Mouse (Mus musculus) cerebellum, adult 11-12 months (tissue): Measurements from ENCODE around the gene Zfp334.

Experiments
- DNase-seq: peaks from one replicate; pipeline ENCODE4 v3.0.0; 2022

Gene Zfp334

GRCm38 (mm10) chr2:165387844-165388495, at the start of gene Zfp334:
Zfp334 (minus strand) TSS chr2:165388259.
- DNase-seq = peak; percentile 94

DNA sequence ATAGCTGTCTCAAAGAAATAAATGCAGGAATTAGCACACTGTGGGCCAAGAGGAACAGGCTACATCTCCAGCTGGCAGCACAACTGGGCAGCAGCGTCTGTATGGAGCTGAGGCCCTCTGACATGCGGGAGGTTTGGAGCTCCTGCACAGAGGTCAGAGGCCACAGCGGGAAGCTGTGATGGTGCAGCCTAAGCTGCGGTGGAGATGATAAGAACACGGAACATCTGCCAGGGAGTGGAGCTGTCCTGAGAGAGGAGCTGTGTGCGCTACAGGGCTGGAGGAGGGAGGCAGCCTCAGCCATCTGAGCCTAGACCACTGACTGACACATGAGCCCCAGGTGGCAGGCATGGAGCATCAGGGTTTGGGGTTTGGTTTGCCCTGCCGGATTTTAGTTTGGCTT, 40.6 kb upstream of the Zfp334 start:
- DNase-seq = no peak

DNA sequence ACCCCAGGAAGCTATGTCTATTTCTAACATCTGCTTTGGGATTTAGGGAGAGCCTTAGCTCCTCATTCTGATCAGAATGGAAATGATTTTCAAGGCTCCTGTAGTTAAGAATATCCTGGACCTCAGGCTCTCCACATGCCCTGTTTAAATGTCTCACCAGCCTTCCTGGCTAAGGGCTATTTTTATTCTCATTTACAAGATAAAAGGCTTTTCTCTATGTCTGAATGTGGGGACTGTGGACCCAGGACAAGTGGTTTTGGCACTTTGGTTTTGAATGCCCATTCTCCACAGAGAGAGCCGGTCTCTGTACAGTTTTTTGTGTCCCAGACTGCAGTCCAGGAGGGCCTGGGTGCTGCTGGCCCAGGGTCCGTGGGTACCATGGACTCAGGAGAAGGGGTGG, 32.1 kb upstream of the Zfp334 start:
- DNase-seq = no peak

DNA sequence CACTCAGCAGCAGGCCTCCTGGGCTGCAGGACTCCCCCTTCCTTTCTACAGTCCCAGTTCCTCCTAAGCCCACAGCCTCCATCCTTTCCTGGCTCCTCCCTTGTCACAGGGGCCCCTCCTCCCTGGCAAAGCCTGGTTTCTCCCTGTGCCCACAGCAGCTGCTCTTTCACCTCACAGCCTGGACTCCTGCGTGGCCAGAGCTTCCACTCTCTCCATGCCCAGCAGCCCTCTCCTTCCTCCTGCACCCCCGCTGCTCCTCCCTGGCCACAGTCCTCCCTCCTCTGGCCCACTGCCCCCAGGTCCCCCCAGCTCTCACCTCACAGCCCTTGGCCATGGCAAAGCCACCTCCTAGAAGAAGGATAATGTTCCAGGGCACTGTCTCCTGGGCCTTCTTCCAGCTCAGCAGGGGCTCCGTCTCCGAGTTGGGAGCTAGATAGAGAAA, 31.6 kb upstream of the Zfp334 start:
- peak; percentile 54 for DNase-seq

GRCm38 (mm10) chr2:165418577-165418976, 30.5 kb upstream of the Zfp334 start:
- DNase-seq = no peak

GRCm38 (mm10) chr2:165417291-165417690, 29.2 kb upstream of the Zfp334 start:
- DNase-seq = peak; percentile 48

- no peak for DNase-seq
These were observed 27.7 kb upstream of the Zfp334 start for GRCm38 (mm10) chr2:165415795-165416194.

- DNase-seq = no peak
These were observed 27.2 kb upstream of the Zfp334 start for GRCm38 (mm10) chr2:165415141-165415721.

- no peak for DNase-seq
These were observed 26.3 kb upstream of the Zfp334 start for GRCm38 (mm10) chr2:165414321-165414720.

DNA sequence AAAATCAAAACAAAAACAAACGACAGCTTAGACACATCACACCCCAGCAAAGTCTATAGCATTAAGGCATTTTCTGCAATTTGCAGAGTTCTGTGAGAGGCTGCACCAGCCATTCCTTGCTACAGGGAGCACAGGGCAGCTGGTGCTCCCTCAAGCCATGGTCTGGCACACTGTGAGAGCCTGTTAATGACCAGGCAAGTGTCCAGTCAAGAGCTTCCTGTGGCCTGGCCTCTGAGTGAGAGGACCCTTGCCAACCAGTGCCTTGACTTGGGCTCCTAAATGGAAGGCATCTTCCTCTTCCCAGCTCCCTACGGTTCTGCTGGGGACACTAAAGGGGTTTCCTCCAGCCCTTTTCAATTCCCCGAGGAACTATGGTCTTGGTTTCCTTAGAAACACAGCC, 25.8 kb upstream of the Zfp334 start:
- DNase-seq = peak; percentile 76

GRCm38 (mm10) chr2:165407700-165408301, 19.7 kb upstream of the Zfp334 start:
- peak; percentile 64 for DNase-seq

DNA sequence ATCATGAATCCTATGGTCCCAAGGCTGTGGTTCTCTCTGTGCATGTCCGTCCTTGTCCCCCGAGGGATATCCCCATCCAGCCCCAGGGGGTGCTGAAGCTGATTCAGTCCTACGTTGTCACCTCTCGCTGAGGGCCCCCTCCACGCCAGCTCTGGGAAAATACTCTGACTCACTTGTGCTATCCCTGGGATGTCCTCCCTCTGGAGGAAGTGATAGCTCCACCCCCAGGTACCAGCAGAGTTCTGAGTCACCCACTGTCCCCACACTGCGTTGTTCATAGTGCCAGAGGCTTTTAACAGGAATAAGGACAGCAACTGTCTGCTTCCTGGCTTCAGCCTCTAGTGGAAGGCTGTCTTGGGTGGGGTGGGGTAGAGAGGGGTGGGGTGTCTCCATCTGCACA, 17.3 kb upstream of the Zfp334 start:
- DNase-seq = no peak

- no peak for DNase-seq
These were observed 16.9 kb upstream of the Zfp334 start for GRCm38 (mm10) chr2:165404951-165405350.

GRCm38 (mm10) chr2:165398164-165398785, 10.2 kb upstream of the Zfp334 start:
- DNase-seq = no peak

GRCm38 (mm10) chr2:165397502-165398163, 9.6 kb upstream of the Zfp334 start:
- no peak for DNase-seq

DNA sequence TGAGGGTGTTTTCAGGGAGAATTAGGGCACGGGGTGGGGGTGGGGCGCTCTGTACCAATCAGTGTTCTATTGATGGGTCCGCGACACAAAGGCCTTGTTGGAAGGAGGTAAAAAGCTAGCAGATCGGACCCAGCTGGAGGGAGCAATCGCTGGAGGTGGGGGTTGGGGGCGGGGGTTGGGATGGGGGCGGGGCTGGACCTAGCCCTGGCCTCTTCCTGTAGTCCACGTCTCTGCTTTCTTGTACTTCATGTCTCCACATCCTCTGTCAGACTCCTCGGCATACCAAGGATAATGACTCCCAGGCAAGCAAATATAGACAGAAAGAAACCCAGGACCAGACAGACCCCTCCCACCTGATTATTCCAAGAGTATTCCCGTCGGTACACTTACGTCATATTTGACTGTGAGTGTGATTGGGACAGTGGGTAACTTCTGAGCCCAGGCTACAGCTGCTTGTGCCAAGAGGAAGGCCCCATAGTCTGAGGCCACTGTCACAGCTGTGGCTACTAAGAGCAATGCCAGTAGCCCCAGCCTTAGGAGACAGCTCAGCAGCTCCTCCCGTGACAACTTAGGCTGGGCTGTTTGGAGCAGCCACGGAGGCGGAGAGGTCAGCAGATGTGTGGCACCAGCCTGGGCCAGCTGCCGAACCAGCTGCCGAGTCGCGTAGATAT, 8.9 kb upstream of the Zfp334 start:
- DNase-seq = no peak

GRCm38 (mm10) chr2:165392156-165392555, 4.1 kb upstream of the Zfp334 start:
- no peak for DNase-seq

DNA sequence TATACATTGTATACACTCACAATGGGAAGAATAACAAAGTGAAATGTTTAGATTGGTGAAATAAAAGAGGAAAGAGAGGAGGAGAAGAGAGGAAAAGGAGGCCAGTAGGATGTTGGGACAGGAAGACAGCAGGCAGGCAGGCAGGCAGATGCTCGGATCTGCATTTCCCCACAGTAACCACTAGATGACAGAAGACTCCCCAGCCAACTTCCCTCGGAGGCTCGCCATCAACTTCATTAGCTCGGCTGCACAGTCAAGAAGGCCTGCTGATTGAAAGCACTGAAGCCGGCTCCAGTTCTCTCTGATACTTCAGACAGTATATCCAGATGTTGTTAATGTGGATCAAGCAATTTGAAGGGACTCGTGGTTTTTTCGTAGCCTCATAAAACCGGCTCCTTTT, 3.5 kb upstream of the Zfp334 start:
- no peak for DNase-seq

DNA sequence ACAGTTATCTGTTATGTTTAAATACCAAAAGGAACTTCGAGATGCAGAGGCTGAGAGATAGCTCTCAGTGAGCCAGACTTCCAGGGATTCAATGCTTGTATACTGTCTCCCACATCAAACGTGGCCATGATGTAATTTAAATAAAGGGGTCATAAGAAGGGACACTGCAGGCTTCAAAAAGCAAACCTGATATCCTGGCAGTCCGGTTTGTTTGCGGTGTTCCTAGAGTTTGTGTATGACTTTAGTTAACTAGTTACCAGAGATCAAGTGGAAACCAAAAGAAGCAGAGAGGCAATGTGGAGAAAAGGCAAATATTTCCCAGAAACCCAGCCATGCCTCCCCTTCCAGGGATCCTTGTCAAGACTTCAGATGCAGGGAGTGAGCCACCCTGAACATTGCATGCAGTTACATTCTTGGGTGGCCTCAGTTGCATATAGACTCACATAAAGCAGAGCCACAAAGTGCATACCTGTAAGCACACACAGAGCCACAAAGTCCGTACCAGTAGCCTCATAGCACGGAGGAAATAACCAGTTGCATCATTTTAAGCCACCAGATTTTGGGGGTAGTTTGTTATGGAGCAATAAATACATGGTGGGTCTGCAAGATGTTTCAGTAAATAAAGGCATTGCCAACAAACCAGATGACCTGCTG, 1.4 kb upstream of the Zfp334 start:
- DNase-seq = no peak

- no peak for DNase-seq
These were observed 689 bp downstream of the Zfp334 start for GRCm38 (mm10) chr2:165387370-165387769.

DNA sequence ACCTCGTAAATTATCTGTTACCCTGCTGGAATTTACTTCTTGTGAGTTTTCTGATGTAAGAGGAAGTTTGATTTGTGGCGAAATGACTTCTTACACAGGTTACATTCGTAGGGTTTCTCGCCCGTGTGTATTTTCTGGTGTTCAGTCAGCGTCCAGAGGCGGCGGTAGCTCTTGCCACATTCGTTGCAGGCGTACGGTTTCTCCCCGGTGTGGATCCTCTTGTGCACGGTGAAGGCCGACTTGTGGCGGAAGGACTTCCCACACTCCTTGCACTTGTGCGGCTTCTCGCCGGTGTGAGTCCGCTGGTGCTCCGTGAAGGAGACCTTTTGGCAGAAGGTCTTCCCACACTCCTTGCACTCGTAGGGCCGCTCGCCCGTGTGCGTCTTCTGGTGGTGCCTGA, 8.0 kb downstream of the Zfp334 start:
- no peak for DNase-seq

- no peak for DNase-seq
These were observed 12.1 kb downstream of the Zfp334 start for GRCm38 (mm10) chr2:165376001-165376400.
